Mouse (Mus musculus) right cerebral cortex, postnatal 4 days (tissue): ENCODE data around the gene Lipo3.
"Not testable (repeated sequence)": the region's sequence is repeated elsewhere in the genome, so short reads cannot be mapped to it uniquely, and the experiment has no call there.

Experiments used
- DNase-seq: peaks from one replicate; pipeline ENCODE4 v3.0.0-alpha.2; 2022

Gene Lipo3

DNA sequence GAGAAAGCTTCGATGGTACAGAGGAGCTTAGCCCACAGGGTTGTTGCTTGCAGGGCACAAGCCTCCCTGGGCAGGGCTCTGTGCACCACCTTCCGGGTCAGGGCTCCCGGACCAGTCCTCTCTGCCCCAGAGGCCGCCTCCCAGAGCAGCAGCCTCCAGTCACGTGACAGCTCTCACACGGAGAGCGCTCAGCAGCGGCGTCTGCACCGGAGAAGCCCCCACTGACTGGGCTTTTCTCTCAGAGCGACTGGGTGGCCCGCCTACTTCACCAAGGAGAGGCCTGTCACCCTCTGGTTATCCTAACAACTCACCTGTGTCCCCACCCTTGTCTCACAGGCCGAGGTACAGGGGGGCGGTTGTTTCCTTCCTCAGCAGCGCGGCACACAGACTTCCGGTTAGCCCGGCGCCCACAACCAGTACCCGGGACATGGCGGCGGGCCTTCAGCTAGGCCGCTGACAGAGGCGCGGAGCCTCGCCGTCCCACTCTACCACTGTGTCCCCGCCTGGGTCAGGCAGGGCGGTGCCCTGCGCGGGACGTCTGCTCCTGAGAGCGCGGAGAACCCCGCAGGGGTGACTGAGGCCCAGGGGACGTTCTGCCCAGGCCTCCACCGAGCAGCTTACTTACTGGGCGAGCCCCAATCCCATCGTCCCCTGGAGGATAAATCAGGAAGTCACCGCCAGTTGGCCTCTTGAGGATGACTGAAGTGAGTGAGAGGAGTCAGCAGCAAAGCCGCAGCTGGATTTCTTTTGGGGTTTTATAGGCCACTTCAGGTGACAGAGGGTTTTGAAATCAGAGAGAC lies at the start of gene Lipo3:
TSS of gene Lipo3 (minus strand) at position 665 of the 800 bp plus-strand sequence.
- peak; percentile 21 for DNase-seq

DNA sequence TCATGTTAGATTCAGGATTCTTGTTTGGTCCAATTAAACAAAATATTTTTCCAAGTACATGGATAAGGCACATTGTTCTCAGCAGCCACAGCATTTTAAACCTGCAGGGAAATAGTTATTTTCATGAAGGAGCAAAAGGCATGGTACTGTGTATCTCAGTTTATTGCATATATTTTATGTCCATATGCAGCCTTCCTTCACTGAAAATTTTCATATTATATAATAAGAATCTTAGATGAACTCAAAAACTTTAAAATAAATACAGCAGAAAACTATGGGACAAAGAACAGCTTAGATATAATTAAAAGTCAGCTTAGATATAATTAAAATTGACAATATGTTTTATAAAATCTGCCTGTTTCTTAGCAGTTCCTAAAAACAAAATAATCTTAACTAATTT lies 25.6 kb upstream of the Lipo3 start, which contains the start of gene Lipo1:
TSS of gene Lipo1 (minus strand) at position 101 of the 400 bp plus-strand sequence.
- DNase-seq: not testable (repeated sequence)

DNA sequence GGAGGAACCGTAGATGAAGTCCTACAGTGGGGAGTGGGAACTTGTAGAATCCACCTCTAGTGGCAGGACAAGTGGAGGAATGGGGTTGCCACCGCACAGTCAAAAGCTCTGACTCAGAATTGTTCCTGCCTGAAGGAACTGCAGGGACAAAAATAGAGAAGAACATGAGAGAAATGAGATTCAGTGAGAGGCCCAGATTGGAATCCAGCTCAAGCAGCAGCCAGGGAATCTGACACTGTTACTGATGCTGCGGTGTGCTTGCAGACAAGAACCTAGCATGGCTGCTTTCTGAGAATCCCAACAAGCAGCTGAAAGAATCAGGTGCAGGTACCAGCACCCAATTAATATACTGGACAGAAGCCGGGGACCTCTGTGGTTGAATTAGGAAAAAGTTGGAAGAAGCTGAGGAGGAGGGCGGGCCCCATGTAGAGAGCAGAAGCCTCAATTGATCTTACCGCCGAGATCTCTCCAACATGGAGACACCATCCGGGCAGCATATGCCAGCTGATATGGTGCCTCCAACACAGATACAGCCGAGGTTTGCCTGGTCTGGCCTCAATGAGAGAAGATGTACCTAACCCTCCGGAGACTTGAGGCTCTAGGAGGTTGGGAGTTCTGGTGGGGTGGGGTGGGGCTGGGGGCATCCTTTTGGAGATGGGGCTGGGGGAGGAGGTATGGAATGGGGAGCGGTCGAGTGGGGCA lies 25.0 kb upstream of the Lipo3 start:
- DNase-seq: no peak

DNA sequence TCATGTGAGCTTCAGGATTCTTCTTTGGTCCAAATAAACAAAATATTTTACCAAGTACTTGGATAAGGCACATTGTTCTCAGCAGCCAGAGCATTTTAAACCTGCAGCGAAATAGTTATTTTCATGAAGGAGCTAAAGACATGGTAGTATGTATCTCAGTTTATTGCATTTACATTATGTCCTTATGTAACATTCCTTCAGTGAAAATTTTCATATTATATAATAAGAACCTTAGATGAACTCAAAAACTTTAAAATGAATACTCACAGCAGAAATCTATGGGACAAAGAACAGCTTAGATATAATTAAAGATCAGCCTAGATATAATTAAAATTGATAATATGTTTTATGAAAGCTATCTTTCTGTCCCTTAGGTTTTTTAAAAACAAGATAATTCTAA lies 10.5 kb downstream of the Lipo3 start, which contains the start of gene Lipo2:
TSS of gene Lipo2 (minus strand) at position 101 of the 400 bp plus-strand sequence.
- DNase-seq: not testable (repeated sequence)

DNA sequence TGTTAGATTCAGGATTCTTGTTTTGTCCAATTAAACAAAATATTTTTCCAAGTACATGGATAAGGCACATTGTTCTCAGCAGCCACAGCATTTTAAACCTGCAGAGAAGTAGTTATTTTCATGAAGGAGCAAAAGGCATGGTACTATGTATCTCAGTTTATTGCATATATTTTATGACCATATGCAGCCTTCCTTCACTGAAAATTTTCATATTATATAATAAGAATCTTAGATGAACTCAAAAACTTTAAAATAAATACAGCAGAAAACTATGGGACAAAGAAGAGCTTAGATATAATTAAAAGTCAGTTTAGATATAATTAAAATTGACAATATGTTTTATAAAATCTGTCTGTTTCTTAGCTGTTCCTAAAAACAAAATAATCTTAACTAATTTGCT lies 136.6 kb downstream of the Lipo3 start, which contains the start of gene Gm8978:
TSS of gene Gm8978 (minus strand) at position 101 of the 400 bp plus-strand sequence.
- not testable (repeated sequence) for DNase-seq

DNA sequence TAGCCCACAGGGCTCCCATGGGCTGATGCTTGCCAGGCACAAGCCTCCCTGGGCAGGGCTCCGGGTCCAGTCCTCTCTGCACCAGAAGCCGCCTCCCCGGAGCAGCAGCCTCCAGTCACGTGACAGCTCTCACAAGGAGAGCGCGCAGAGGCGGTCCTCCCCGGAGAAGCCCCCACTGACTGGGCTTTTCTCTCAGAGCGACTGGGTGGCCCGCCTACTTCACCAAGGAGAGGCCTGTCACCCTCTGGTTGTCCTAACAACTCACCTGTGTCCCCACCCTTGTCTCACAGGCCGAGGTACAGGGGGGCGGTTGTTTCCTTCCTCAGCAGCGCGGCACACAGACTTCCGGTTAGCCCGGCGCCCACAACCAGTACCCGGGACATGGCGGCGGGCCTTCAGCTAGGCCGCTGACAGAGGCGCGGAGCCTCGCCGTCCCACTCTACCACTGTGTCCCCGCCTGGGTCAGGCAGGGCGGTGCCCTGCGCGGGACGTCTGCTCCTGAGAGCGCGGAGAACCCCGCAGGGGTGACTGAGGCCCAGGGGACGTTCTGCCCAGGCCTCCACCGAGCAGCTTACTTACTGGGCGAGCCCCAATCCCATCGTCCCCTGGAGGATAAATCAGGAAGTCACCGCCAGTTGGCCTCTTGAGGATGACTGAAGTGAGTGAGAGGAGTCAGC lies 172.0 kb downstream of the Lipo3 start:
- DNase-seq: peak; percentile 54

DNA sequence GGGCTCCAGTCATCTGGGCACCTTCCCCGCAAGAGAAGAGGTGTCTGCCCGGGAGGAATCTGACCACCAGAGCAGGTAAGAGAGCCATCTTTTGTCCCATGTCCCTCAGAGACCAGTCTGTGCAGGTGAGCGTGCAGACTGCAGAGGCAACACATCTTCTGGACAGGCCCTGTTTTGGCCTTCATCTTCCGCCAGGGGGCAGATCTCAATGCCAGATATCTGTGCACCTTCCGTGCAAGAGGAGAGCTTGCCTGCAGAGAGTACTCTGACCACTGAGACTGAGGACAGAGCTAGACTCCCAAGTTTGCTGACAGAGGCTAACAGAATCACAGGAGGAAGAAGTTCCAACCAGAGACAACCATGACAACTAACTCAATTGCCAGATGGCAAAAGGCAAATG lies 193.2 kb downstream of the Lipo3 start:
- not testable (repeated sequence) for DNase-seq

DNA sequence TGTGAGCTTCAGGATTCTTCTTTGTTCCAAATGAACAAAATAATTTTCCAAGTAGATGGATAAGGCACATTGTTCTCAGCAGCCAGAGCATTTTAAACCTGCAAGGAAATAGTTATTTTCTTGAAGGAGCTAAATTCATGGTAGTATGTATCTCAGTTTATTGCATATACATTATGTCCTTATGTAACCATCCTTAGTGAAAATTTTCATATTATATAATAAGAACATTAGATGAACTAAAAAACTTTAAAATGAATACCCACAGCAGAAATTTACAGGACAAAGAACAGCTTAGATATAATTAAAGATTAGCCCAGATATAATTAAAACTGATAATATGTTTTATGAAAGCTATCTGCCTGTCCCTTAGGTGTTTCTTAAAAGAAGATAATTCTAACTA lies 244.1 kb downstream of the Lipo3 start, which contains the start of gene Lipo4:
TSS of gene Lipo4 (minus strand) at position 101 of the 400 bp plus-strand sequence.
- no peak for DNase-seq
